Mouse (Mus musculus): Measurements from ENCODE around the gene Slc9a1.
A peak's percentile ranks its signal among the peaks of the same experiment; 100 is the strongest.

Gene Slc9a1

DNA sequence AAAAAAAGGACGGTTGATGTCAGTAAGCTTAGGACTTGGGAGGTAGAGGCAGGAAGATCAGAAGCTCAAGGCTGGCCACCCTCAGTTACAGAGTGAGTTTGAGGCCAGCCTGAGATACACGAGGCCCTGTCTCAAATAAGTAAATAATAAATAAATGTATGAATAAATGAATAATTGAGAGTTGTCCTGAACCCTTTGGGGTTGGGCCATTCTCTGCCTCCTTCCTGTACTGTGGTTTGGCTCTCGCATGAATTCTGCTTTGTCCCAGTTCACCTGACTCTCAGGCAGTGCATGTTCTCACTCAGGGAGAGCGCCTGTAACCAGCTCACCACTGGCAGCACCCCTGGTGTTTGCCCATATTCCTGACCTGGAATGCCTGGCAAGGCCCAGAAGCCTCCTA, 4.5 kb downstream of the Slc9a1 start:
- DNase-seq (ENCODE audit: inconsistent ontology term) = no peak

DNA sequence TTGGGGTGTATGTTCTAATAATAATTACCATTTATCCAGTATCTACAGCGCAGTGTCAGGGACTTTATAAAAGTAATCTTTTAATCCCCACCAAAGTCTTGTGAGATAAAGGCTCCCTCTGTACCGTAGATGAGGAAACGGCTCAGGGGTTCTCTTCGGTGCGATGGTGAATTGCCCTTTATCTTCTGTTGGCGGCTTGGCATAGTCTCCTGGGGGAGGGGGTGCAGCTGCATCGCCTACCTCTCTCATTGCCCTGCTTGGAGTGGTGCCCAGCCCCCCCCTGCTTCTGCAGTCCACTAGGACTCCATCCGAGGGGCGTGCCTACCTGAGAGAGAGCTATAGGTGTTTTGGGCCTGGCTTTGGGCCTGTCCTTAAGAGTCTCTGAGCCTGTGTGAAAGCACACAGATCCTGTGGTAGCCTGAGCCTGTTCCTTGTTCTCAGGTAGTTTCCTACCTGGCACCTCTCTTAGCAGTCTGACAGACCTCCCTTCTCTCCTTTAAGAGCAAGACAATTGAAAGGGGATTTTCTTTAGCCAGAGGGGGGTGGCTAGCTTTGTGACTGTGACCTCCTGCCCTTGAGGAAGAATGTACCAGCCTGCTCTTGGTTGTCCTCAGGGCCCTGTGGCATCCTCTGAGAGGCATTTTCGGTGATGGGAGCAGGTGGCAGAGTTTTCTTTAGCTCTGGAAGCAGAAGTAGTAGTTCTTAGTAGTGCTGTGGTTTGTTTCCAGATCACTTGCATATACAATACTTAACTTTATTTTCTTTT, 6.5 kb downstream of the Slc9a1 start:
- no peak for DNase-seq (ENCODE audit: inconsistent ontology term)

DNA sequence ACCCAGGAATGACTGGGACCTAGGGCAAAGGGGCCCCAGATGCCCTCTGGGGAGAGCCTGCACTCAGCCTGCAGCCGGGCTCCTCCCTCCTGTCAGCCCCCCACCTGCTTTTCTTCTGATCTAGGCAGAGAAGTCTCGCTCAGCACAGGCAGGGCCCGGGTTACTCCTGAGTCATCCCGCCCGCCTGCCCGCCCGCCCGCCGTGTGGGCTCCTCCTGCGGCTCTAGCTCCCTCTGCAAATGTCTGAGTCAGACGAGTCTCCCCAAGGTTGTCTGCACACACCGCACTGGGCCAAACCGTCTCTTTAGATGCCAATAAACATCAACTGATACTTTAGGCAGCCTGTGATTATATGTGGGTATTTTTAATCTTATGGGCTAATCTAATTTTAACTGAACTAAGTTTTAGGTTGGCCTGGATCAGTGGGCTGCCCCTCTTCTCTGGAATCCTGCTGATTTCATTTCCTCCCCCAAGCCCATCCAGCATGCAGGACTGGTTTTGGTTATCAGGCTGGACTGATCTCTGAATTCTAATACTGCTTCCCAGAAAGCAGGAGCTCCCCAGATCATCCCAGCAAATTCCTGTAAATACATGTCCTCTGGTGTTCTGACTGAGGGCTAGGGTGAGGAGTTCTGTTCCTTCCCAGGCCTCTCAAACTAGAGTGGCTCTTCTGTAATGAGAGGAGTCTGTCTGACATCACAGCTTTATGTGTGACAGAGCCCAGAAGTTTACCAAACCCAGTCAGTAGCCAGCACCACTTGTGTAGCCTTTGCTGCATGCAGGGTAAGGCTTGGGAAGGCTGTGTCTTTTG, 8.9 kb downstream of the Slc9a1 start:
- peak; percentile 91 for DNase-seq (ENCODE audit: inconsistent ontology term)

DNA sequence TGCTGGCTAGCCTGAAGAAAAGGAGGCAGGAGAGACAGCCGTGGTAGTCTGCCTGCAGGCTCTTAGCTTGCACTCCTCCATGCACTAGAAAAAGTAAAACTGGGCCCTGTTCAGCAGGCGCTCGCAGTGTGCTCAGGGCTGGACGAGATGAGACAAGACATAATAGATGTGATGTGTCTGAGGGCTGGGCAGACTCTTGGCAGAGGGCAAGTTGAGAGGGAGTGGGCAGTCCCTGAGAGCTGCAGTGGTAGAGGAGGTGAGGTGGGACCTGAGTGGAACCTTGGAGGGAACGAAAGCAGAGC, 9.5 kb downstream of the Slc9a1 start:
- peak; percentile 30 for DNase-seq (ENCODE audit: inconsistent ontology term)

DNA sequence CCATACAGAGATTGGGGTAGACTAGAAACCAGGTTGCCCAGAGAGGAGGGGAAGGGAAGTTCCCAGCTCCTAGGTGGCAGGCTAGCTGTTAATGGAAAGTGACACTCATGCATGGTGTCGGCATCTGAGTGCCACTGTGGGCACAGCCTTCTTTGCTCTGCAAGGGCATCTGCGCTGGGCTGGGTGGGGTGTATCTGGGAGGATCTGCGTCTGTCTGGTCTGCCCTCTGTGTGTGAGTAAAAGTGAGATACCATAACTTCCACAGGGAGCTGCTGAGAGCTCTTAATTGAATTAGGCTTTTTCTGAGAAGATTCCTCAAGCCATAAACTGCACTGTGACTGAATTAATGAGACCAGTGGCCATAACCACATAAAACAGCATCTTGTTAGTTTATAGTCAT, 10.4 kb downstream of the Slc9a1 start:
- no peak for DNase-seq (ENCODE audit: inconsistent ontology term)

DNA sequence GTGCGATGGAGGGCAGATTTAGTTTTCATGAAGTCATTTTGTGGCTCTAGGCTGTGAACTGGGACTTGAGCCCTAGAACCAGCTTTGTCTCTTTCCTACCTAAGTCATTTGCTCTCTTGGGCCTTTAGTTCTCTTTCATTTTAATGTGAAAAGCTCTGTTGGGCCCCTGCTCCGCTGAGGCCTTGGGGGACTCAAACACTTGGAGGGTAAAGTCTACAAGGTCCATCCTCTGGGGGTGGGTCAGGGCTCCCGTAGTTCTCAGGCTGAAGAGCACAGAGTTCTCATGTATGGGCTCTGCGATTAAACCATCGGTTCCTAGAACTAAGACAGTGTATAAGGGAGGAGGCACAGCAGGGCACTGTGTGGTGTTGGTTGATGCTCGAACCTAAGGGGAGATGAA, 11.0 kb downstream of the Slc9a1 start:
- no peak for DNase-seq (ENCODE audit: inconsistent ontology term)

DNA sequence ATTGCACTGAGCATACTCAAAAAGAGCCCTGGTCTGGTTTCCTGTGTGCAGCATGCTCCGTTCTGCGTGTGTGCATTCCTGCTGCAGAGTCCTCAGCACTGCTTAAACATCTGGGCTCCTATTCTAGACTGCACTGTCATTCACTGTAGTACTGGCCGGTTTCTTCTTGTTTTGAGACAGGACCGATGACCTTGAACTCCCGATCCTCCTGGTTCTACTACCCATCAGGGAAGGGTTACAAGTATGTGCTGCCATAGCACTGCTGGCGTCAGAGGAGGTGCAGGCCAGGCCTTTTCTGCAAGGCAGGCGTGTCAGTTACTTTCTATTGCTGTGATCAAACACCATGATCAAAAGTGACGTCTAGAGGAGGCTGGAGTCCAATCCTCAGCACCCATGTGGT, 11.6 kb downstream of the Slc9a1 start:
- DNase-seq (ENCODE audit: inconsistent ontology term) = no peak

DNA sequence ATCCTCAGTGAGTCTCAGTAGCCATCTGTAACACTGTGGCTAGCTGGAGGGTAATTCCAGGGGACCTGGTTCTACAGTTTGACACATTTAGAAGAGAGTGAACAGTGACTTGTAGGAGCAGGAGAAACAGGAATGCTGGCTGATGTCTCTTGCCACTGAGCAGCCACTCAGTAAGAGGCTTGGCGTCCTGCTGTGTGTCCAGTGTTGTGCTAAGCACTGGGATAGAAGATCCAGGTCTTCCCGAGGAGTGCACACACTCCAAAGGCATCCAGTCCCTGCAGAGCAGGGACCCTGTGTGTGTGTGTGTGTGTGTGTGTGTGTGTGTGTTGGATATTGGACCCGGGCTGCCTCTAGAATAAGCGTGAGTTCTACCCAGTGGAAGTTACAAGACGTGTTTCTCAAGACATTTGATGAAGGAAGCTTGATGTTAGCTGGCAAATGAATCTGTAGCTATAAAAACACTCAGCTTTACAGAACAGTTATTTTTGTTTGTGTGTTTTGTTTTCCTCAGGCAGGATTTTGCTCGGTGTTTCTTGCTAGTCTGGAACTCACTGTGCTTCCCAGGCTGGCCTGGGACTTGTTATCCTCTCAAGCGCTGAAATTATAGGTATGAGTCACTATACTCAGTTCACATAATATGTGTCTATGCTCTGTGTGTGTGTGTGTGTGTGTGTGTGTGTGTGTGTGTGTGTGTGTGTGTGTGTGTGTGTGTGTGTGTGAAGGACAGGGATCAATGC, 16.7 kb downstream of the Slc9a1 start:
- no peak for DNase-seq (ENCODE audit: inconsistent ontology term)

DNA sequence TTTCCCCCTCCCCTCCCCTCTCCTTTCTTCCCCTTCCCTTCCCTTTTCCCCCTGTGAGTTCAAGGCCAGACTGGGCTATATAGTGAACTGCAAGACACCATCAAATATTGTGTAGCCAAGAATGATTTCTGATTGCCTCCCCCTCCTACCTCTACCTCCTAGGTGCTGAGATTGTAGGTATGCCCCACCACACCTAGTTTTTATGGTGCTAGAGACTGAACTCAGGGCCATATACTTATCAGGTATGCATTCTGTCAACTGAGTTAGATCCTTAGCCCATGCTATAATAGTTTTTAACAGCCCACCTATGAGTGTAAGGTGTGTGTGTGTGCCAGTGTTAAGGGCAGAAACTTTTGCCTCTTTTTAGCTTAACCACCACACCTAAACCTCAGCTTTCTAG, 17.5 kb downstream of the Slc9a1 start:
- no peak for DNase-seq (ENCODE audit: inconsistent ontology term)

DNA sequence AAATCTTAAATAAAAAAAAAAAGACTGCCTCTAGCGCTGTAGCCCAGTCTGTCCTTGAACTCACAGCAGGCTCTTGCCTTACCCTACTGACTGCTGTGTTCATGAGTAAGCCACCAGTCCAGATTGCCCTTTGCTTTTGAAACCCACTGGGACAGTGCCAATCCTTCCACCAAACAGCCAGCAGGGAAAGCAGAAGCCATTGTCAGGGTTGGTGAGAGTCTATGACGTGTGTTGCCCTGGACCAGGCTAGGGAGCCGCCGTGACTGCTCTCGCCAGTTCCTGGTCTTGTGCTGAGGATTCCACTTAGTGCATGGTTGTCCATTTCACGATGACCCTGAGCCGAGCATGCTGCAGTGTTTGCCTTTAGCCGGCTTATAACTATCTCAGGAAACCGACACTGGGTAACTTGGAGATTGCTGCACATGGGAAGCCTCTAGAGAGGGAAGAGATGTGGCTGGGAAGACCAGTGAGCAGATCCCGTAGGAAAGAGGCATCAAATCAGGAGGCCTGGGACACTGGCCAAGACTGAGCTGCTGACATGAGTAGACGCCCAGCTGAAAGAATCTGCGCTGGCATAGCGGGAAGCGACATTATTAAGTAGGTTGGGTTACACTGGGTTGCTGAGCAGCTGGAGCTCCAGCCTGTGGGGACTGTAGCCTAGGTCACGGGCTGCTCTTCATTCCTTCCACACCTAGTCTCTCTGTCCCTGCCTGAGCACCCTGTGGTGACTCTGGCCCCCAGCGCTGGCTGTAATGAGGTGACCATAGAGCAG, 19.5 kb downstream of the Slc9a1 start:
- peak; percentile 53 for DNase-seq (ENCODE audit: inconsistent ontology term)

DNA sequence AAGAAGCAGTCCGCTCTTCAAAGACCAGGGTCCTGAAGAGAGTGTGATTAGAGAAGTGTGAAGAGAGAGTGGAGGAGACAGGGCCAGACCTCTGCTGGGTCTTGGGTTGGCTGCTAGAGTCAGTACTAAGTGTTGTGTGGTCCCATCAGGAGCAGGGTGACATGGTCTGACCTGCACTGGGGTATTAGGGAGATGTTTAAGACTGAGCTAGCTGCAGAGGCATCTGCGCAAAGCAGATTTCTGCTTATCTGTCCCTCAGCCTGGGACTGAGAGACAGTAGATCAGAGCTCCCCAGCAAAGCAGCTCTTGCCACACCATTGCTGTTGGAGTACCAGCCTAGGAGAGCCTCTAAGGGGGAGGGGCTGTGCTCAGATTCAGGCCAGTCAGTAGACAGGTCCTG, 20.5 kb downstream of the Slc9a1 start:
- DNase-seq (ENCODE audit: inconsistent ontology term) = no peak

DNA sequence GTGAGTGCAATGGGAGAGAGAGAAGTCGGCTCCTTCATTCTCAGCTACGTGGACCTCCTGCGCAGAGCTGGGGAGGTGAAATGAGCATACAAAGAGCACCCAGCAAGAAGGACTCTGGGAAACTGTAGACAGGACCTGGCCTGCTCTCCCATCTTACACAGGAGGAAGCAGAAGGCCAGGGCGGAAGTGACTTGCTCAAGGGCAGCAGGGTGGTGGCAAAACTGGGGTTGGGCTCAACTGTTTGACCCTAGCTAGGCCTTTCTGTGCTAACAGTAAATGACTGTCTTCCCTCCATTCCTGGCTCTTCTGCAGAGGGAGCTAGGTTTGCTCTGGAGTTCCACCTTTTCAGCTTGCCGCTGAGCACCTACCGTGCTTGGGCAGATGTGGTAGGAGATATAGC, 21.1 kb downstream of the Slc9a1 start:
- no peak for DNase-seq (ENCODE audit: inconsistent ontology term)

DNA sequence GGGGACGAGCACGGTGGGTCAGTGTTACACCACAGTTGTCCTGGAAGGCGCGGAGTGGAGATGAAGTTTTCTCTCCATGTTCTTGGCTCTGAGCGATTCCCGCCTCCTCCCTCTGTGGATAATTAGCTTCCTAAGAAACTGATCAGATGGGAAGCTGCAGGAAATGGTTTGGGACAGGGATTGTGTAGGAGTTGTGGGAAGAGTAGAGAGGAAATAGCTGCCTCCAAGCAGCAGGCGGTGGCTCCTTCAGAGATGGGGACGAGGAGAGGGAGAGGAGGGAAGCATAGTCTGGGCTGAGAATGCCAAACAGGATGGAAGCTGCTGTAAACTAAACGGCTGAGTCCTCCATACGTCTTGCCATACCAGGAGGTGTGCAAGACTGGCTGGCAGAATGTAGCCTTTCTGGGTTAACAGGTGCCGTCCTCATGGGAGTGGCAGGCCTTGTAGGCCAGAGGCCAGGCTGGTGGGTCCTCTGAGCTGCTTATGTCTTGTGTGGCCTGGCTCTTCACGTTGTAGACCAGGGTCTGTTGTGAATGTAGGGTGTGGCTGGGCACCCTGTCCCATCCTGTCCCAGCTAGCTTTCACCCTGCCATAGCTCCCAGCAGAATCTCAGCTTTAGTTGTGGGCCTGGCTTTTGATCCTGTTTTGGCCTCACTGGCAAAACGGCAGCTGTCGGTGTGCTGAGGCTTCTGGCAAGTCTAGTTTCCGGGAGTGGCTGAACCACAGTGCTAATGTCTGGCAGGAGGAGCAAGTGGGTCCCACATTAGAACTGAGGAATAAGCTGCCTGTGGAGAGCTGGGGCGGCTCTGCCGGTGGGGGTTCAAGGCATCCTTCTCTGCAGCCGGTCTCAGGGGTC, 21.9 kb downstream of the Slc9a1 start:
- no peak for DNase-seq (ENCODE audit: inconsistent ontology term)

DNA sequence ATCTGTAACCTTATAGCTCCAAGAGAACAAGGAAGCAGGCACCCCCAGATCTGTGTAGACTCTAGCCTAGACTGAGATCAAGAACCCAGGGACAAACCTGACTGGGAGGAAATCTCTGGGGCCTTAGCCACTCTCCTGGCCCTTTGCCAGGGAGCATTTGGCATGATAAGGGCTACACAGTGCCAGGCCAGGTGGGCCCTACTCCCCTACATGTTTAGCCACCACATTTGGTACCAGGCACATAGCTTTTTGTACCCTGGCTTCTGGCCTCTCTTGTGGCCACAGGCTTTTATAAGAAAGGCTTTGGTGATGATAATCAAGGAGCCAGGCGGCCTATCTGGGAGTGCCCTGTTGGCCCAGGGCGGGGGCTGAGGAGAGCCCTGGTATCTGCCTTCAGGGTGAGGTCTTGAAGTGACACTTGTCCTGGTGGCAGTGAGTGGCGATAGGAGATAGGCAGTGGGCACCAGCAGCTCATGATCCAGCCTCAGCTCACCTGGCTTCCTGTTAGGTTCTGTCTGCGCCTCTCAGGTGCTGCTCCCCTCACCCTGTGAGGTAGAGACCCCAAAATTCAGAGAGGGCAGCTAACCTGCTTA, 25.6 kb downstream of the Slc9a1 start:
- no peak for DNase-seq (ENCODE audit: inconsistent ontology term)

DNA sequence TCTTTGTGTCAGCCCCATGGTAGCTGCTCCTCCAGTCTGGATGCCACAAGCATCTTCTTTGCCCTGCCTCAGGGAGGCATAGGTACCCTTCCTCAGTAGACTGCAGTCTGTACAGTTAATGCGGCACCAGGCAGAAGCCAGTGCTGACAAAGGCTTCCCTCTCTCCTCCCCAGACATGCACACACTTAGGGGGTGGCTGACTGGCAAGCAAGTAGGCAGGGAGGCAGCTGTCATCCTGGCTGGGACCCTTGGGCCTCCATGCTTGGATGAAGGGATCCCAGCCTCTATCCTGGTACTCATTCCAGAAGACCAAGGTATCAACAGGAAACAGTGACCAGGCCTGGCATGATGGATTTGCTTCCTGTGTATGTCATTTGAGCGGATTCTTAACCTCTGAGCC, 26.6 kb downstream of the Slc9a1 start:
- no peak for DNase-seq (ENCODE audit: inconsistent ontology term)

DNA sequence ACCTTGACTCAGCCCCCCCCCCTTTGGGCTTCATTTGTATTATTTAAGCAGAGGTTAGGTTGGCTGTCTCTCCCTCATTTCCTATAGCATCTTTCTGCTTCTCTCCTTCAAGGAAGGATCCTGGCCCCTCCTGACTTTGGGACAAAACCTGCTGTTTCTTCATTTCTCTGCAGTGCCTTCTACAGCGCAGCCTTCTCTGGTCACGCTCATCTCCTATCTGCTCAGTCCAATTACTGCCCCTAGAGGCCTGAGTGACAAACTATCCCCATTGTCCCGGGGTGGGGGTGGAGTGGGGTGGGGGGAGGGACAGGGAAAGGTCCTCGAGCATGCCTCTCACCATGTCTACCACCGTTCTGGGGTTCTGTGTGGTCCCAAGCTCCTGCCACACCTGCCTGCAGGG, 27.8 kb downstream of the Slc9a1 start:
- DNase-seq (ENCODE audit: inconsistent ontology term) = no peak

DNA sequence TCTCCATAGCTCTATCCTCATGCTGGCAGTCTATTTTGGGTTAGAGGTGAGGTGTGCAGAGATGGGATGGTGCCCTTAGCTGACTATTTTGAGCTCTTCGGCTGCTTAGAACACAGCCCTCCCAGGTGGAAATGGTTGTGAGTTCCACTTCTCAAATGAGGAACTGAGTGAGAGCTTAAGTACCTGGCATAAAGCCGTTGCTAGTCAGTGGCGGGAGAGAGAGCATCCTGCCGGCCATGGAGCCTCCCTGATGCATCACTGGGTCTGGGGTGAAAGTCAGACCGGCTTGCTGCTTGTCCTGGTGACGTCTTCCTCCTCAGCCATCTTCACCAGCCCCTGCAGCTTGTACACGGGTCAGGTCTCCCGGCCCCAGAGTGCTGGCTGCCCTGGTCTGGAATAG, 28.5 kb downstream of the Slc9a1 start:
- DNase-seq (ENCODE audit: inconsistent ontology term) = no peak

DNA sequence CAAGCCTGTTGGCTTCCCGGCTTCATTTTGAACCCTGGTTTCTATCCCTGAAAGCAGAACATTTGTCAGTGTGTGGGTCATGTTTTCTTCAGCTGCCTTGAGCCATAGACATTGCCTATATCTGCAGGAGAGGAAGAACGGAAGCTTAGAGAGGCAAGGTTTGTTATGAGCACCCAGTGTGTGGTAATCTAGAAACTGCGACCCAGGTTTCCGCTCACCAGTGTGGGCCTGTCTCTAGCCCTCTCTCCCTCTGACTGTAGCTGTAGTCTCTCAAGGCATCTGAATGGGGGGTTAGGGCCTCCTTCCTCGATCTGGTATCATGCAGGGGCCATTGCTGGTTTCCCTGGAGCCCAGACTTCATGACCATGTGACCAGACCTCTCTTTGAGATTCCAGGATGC, 29.1 kb downstream of the Slc9a1 start:
- DNase-seq (ENCODE audit: inconsistent ontology term) = no peak

DNA sequence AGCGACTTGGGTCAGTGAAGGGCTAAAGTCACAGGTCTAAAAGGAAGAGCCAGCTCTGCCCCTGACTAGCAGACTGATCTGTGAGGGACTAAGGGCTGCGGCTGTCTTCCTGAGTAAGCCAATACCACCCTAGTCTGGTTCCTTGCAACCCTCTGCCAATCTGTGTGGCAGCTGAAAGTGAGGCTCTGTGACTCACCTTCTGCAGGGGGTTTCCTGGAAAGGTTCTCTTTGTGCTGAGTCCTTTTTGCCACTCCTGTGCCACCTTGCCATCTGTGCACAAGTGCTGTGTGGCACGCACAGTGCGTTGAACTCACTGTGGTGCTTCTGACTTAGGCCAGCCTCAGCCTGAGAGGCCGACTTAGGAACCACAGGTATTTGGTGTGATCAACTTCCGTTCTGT, 30.0 kb downstream of the Slc9a1 start:
- DNase-seq (ENCODE audit: inconsistent ontology term) = no peak

DNA sequence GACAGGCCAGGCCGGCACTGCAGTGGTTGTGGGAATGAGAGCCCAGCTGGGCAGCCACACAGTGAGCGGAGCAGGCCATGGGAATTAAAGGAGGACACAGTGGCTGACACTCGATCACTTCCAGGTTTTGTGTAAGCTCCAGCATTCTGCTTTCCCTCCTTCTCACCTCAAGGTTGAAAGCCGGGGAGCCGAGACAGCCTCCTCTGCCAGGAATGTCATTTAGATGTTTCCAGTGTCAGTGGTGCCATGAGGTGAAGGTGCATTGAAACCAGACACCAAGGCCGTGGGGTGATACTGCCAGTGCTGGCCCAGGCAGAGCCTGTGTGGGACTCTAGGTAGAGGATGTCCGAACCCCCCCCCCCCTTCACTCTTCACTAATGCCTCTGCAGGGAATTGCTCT, 30.6 kb downstream of the Slc9a1 start:
- DNase-seq (ENCODE audit: inconsistent ontology term) = no peak

DNA sequence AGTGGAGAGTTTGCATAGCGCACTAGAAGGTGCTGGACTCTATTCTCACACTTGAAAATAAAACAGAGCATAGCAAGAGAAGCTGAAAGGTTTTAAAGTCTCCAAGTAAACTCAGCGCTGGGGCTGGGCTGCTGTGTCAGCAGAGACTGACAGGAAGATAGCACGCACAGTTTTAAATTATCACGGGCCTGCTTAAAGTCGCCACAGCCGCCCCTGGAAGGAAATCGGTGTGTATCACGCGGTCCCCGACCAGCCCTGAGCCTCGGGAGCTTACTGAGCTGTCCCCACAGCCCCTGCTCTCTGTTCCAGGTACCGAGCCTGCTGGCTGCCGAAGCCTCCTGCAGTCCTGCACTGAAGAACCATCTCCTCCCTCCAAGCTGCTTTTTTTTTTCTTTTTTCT, 32.5 kb downstream of the Slc9a1 start:
- no peak for DNase-seq (ENCODE audit: inconsistent ontology term)

Data from Muller cell, postnatal 12 days (primary cell).